Mouse (Mus musculus): Measurements from ENCODE around the gene Farp2. TPM values are rescaled to one million over a fixed set of nuclear protein-coding genes. Genes with fewer than 3 reads are reported as not detected.
A peak's percentile ranks its signal among the peaks of the same experiment; 100 is the strongest.
"Not testable (repeated sequence)": the region's sequence is repeated elsewhere in the genome, so short reads cannot be mapped to it uniquely, and the experiment has no call there.

Gene Farp2
- total RNA-seq, 1 experiment = 2.8 TPM

DNA sequence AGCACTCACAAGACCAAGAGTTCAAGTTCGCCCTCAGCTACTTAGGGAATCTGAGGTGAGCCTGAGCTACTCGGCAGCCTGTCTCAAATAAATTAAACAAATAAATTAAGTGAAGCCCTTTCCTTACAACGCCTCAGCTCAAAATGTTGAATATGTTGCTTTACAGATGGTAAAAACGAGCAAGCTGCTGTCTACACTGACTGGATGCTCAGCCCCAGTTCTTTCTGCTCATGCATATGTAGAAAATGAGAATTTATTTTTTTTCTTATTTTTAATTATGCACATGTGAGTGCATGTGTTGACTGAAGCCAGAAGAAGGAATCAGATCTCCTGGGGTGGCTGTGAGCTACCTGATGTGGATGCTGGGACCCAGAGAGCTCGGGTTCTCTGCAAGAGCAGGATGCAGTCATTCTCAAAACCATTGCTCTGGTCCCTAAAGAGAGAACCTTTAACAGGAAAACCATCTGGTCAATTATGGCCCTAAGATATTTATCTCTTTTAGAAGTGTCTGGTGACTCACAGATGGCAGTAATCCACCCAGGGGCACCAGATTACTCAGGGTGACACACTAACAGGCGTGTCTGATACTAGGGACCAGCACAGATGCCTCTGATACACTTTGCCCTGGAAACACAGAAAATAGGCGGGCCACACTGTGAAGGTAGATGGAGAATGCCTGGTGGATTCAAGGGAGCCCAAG, 144.6 kb downstream of the Farp2 start:
- DNase-seq (ENCODE audit: low read depth, low spot score) = no peak
- H3K9me3 ChIP-seq (ENCODE audit: control insufficient read depth, insufficient read depth, low read depth, low read length) = no peaks in the 10 kb centered on the region
- H3K4me3 ChIP-seq (ENCODE audit: insufficient read depth in 1 of 2, low read depth in 1 of 2, low read length in 2 of 2, poor library complexity in 1 of 2, severe bottlenecking in 1 of 2) = no peak overlapping the region
- no peak overlapping the region for H3K27ac ChIP-seq (ENCODE audit: insufficient read depth, low read depth, low read length, poor library complexity, severe bottlenecking)
- H3K36me3 ChIP-seq (ENCODE audit: control insufficient read depth, insufficient read depth, low read length, poor library complexity, severe bottlenecking) = no peaks in the 10 kb centered on the region
- in situ Hi-C loops (cut with MboI; ENCODE audit: low sequenced_read_pairs in 2 of 2, unreplicated experiment in 2 of 2) = no loop called here
- H3K4me1 ChIP-seq (ENCODE audit: control insufficient read depth in 2 of 2, insufficient read depth in 2 of 2, low read length in 2 of 2, poor library complexity in 1 of 2) = no peaks in the 10 kb centered on the region
- TF ChIP-seq HCFC1 (IDR thresholded peaks at IDR 0.05; ENCODE audit: borderline replicate concordance, insufficient read depth, low read length) (no peak), MAFK (IDR thresholded peaks at IDR 0.05; ENCODE audit: insufficient read depth, low read depth, low read length) (no peak), CHD2 (IDR thresholded peaks at IDR 0.05; ENCODE audit: low read depth, low read length) (no peak), ZC3H11A (IDR thresholded peaks at IDR 0.05; ENCODE audit: borderline replicate concordance, low read depth, low read length) (no peak), ZNF384 (IDR thresholded peaks at IDR 0.05; ENCODE audit: low read depth, low read length) (no peak)
- no peak overlapping the region for H3K9ac ChIP-seq (ENCODE audit: insufficient read depth, low read depth, low read length, poor library complexity, severe bottlenecking)

DNA sequence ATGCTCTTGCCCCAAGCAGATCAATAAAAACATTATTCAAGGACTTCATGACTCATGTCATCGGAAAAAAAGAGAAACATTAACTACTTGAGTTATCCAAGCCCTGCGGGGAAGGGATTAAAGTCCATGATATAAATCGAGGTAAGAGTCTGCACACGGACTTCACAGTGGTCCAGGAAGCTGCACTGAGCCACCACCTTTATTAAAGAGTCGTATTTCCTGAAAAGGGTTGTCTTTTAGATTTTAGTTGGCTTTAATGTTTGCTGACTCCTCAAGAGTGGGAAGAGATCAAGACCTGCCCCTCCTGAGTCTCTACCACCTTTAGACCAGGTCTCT, 145.1 kb downstream of the Farp2 start:
- Histone ChIP-seq H3K36me3 (ENCODE audit: control insufficient read depth, insufficient read depth, low read length, poor library complexity, severe bottlenecking) (no peaks in the 10 kb centered on the region), H3K27ac (ENCODE audit: insufficient read depth, low read depth, low read length, poor library complexity, severe bottlenecking) (no peak overlapping the region), H3K4me1 (ENCODE audit: control insufficient read depth in 2 of 2, insufficient read depth in 2 of 2, low read length in 2 of 2, poor library complexity in 1 of 2) (no peaks in the 10 kb centered on the region), H3K4me3 (ENCODE audit: insufficient read depth in 1 of 2, low read depth in 1 of 2, low read length in 2 of 2, poor library complexity in 1 of 2, severe bottlenecking in 1 of 2) (no peak overlapping the region), H3K9ac (ENCODE audit: insufficient read depth, low read depth, low read length, poor library complexity, severe bottlenecking) (no peak overlapping the region), H3K9me3 (ENCODE audit: control insufficient read depth, insufficient read depth, low read depth, low read length) (no peaks in the 10 kb centered on the region)
- in situ Hi-C loops (cut with MboI; ENCODE audit: low sequenced_read_pairs in 2 of 2, unreplicated experiment in 2 of 2) = no loop called here
- DNase-seq (ENCODE audit: low read depth, low spot score) = no peak
- TF ChIP-seq ZNF384 (IDR thresholded peaks at IDR 0.05; ENCODE audit: low read depth, low read length) (no peak), HCFC1 (IDR thresholded peaks at IDR 0.05; ENCODE audit: borderline replicate concordance, insufficient read depth, low read length) (no peak), MAFK (IDR thresholded peaks at IDR 0.05; ENCODE audit: insufficient read depth, low read depth, low read length) (no peak), ZC3H11A (IDR thresholded peaks at IDR 0.05; ENCODE audit: borderline replicate concordance, low read depth, low read length) (no peak)

DNA sequence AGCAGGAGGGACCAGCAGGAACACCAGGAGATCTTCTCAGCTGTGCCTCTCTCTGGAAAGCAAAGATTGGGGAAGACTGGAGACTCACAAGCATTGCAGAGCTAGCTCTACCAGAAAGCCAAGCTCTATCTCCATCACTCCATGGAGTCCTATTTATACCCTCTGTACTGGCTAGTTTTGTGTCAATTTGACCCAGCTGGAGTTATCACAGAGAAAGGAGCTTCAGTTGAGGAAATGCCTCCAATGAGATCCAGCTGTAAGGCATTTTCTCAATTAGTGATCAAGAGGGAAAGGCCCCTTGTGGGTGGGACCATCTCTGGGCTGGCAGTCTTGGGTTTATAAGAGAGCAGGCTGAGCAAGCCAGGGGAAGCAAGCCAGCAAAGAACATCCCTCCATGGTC, 146.7 kb downstream of the Farp2 start, which contains the start of gene Stk25:
TSS of gene Stk25 (minus strand) at position 101 of the 400 bp plus-strand sequence.
- H3K9me3 ChIP-seq (ENCODE audit: control insufficient read depth, insufficient read depth, low read depth, low read length); H3K36me3 ChIP-seq (ENCODE audit: control insufficient read depth, insufficient read depth, low read length, poor library complexity, severe bottlenecking); H3K4me1 ChIP-seq (ENCODE audit: control insufficient read depth in 2 of 2, insufficient read depth in 2 of 2, low read length in 2 of 2, poor library complexity in 1 of 2); H3K4me3 ChIP-seq (ENCODE audit: insufficient read depth in 1 of 2, low read depth in 1 of 2, low read length in 2 of 2, poor library complexity in 1 of 2, severe bottlenecking in 1 of 2); in situ Hi-C loops (cut with MboI; ENCODE audit: low sequenced_read_pairs in 2 of 2, unreplicated experiment in 2 of 2); H3K27ac ChIP-seq (ENCODE audit: insufficient read depth, low read depth, low read length, poor library complexity, severe bottlenecking); H3K9ac ChIP-seq (ENCODE audit: insufficient read depth, low read depth, low read length, poor library complexity, severe bottlenecking); DNase-seq (ENCODE audit: low read depth, low spot score): not testable (repeated sequence)

DNA sequence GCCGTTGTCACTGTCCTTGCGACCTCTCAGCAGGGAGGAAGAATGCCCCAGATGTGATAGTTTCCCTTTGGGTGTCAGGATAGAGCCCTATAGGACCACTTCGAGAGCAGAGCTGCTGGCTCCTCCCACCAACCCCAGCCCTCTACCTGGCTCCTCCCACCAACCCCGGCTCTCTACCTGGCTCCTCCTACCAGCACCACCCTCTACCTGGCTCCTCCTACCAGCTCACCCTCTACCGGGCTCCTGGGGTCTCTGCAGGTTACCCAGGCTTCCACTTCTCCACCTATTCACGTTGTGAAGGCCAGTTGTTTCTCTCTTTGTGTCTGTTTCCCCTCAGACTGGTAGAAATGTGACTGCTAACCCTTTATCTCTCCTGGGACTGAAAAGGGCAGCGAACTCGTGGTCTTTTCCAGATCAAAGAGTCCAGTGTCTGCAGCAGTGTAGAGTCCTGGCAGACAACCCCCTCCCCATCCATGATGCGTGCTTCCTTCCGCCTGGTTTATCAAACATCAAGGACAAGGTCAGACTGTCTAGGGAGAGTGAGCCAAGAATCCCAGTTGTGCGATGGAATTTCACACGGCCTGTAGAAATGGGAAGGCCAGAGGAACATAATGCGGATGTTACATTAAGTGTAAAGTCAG, 156.0 kb downstream of the Farp2 start:
- no peaks in the 10 kb centered on the region for H3K36me3 ChIP-seq (ENCODE audit: control insufficient read depth, insufficient read depth, low read length, poor library complexity, severe bottlenecking)
- no peaks in the 10 kb centered on the region for H3K9me3 ChIP-seq (ENCODE audit: control insufficient read depth, insufficient read depth, low read depth, low read length)
- no peak overlapping the region for H3K27ac ChIP-seq (ENCODE audit: insufficient read depth, low read depth, low read length, poor library complexity, severe bottlenecking)
- peak; percentile 89 for DNase-seq (ENCODE audit: low read depth, low spot score)
- TF ChIP-seq CHD2 (IDR thresholded peaks at IDR 0.05; ENCODE audit: low read depth, low read length) = no peak
- no peak for TF ChIP-seq HCFC1 (IDR thresholded peaks at IDR 0.05; ENCODE audit: borderline replicate concordance, insufficient read depth, low read length)
- H3K4me1 ChIP-seq (ENCODE audit: control insufficient read depth in 2 of 2, insufficient read depth in 2 of 2, low read length in 2 of 2, poor library complexity in 1 of 2) = peaks cover 2 to 16% of the 10 kb centered on the region in 2 experiments; a peak in 3 of 4 replicates
- in situ Hi-C loops (cut with MboI; ENCODE audit: low sequenced_read_pairs in 2 of 2, unreplicated experiment in 2 of 2) = no loop called here
- H3K9ac ChIP-seq (ENCODE audit: insufficient read depth, low read depth, low read length, poor library complexity, severe bottlenecking) = no peak overlapping the region; the same call in 1 of the 2 replicates
- H3K4me3 ChIP-seq (ENCODE audit: insufficient read depth in 1 of 2, low read depth in 1 of 2, low read length in 2 of 2, poor library complexity in 1 of 2, severe bottlenecking in 1 of 2) = peak overlapping the region in 1 of 2 experiments; percentile 11; a peak in 3 of 4 replicates

All from ES-E14 (cell line).